Mouse (Mus musculus) kidney, adult 2 months (tissue): ENCODE measurements at regions not wholly inside any gene's neighbourhood (a gene's known extent, or its start where the extent isn't known, plus 50 kb on each side); places are given as distances from the start of the nearest gene placed in this dataset.

Source experiments
- DNase-seq: peaks from one replicate; pipeline ENCODE4 v3.0.0; 2021
- H3K27ac ChIP-seq: fragments of 200-500 bp; 2 replicates; pipeline ENCODE4 v1.5.1; 2012; ENCODE audit warnings: low read depth, low read length, control low read depth, inconsistent platforms; ENCODE audit not compliant: insufficient read depth
- H3K27me3 ChIP-seq: fragments of 200-500 bp; replicated peaks from 2 replicates; pipeline ENCODE4 v1.6.1; 2012; ENCODE audit warnings: mild to moderate bottlenecking, moderate library complexity, low read length, inconsistent platforms; ENCODE audit not compliant: control insufficient read depth, insufficient read depth
- H3K36me3 ChIP-seq: fragments of 200-500 bp; 2 replicates; pipeline ENCODE4 v1.6.1; 2012; ENCODE audit warnings: mild to moderate bottlenecking, moderate library complexity, low read length, inconsistent platforms; ENCODE audit not compliant: control insufficient read depth, insufficient read depth
- H3K4me1 ChIP-seq: fragments of 200-500 bp; 2 replicates; pipeline ENCODE4 v1.6.1; 2011; ENCODE audit warnings: low read length; ENCODE audit not compliant: control insufficient read depth, insufficient read depth
- H3K4me3 ChIP-seq: fragments of 200-500 bp; 2 replicates; pipeline ENCODE4 v1.5.1; 2011; ENCODE audit warnings: mild to moderate bottlenecking, low read depth, low read length, control low read depth; ENCODE audit not compliant: insufficient read depth
- CTCF ChIP-seq: fragments of 200-500 bp; conservative IDR thresholded peaks from 2 replicates; pipeline ENCODE4 v1.5.1; 2011; ENCODE audit warnings: low read depth, mild to moderate bottlenecking, control low read depth, low read length, moderate library complexity, mixed read lengths; ENCODE audit not compliant: insufficient read depth, insufficient read length
- POLR2A ChIP-seq: fragments of 200-500 bp; IDR thresholded peaks from one replicate; pipeline ENCODE4 v1.6.1; 2011; ENCODE audit warnings: low read depth, low read length, control low read depth
- WGBS: fragments of 180-500 bp; shearing (Covaris S2); methylation state at CpG from one replicate; pipeline ENCODE4 v1.1.7; 2018; 5-methylcytosine and 5-hydroxymethylcytosine counted together

GRCm38 (mm10) chr14:123048451-123048850 lies 64.6 kb upstream of the Tmtc4 start:
- no peak for DNase-seq
- Histone ChIP-seq H3K4me1 (no peaks in the 10 kb centered on the region), H3K27ac (no peak overlapping the region), H3K36me3 (no peaks in the 10 kb centered on the region), H3K27me3 (no peaks in the 10 kb centered on the region), H3K4me3 (no peak overlapping the region)
- TF ChIP-seq POLR2A (no peak), CTCF (no peak)

GRCm38 (mm10) chr14:123040046-123040445 lies 56.2 kb upstream of the Tmtc4 start:
- no peak for TF ChIP-seq POLR2A
- Histone ChIP-seq H3K4me1 (no peaks in the 10 kb centered on the region), H3K36me3 (no peaks in the 10 kb centered on the region), H3K27ac (no peak overlapping the region), H3K27me3 (no peaks in the 10 kb centered on the region), H3K4me3 (no peak overlapping the region)
- DNase-seq, result no peak

- Histone ChIP-seq H3K27ac (no peak overlapping the region), H3K4me3 (no peak overlapping the region), H3K27me3 (no peaks in the 10 kb centered on the region), H3K4me1 (no peaks in the 10 kb centered on the region), H3K36me3 (no peaks in the 10 kb centered on the region)
- DNase-seq, result no peak
- WGBS, result 61% methylated on average over 2 of the region's 2 CpGs
- TF ChIP-seq CTCF (no peak), POLR2A (no peak)
Measured at GRCm38 (mm10) chr14:123037444-123037843, 53.6 kb upstream of the Tmtc4 start.
